Mouse (Mus musculus) megakaryocyte-erythroid progenitor cell, adult 5-6 weeks (primary cell): Measurements from ENCODE around the gene Plekhg2. TPM values are rescaled to one million over a fixed set of nuclear protein-coding genes. Genes with fewer than 3 reads are reported as not detected.

ENCODE experiments used
- total RNA-seq, 2 experiments: library from RNA; stranded (forward) in 1 of 2; stranded (reverse) in 1 of 2; fragments of 200-1000, 215-1000 nt in 1 of 2; fragments of >200 nt in 1 of 2; fragmentation: Nextera tagmentation in 1 of 2; gene quantifications; 2 replicates each; pipeline ENCODE4 v1.2.3; 2014 to 2017

The Plekhg2 gene
- total RNA-seq, 2 experiments from 2014 or later: 0.19 to 4.1 TPM

Other genes starting within 250 kb of the Plekhg2 start
- not detected in 2 replicates for gene 9530053A07Rik, start 243.1 kb downstream of the Plekhg2 start, total RNA-seq (2014; fragmentation: Nextera tagmentation)
- gene 9530053A07Rik, start 243.1 kb downstream of the Plekhg2 start, total RNA-seq (2017): not detected in 2 replicates
- gene Fbl, start 202.9 kb downstream of the Plekhg2 start, total RNA-seq (2014; fragmentation: Nextera tagmentation): 328 and 406 TPM in 2 replicates
- gene Fbl, start 202.9 kb downstream of the Plekhg2 start, total RNA-seq (2017): 265 and 312 TPM in 2 replicates
- 8.4 and 8.7 TPM in 2 replicates for gene Dyrk1b, start 193.1 kb downstream of the Plekhg2 start, total RNA-seq (2014; fragmentation: Nextera tagmentation)
- gene Dyrk1b, start 193.1 kb downstream of the Plekhg2 start, total RNA-seq (2017): 2.6 and 3.1 TPM in 2 replicates
- gene Eid2, start 104.7 kb downstream of the Plekhg2 start, total RNA-seq (2014; fragmentation: Nextera tagmentation): 2.2 and 4.2 TPM in 2 replicates
- gene Eid2, start 104.7 kb downstream of the Plekhg2 start, total RNA-seq (2017): 2.0 and 2.9 TPM in 2 replicates
- gene Eid2b, start 94.9 kb downstream of the Plekhg2 start, total RNA-seq (2014; fragmentation: Nextera tagmentation): 2.1 and 2.9 TPM in 2 replicates
- 0.38 and 1.4 TPM in 2 replicates for gene Eid2b, start 94.9 kb downstream of the Plekhg2 start, total RNA-seq (2017)
- not detected in 2 replicates for gene Selenov, start 81.4 kb downstream of the Plekhg2 start, total RNA-seq (2014; fragmentation: Nextera tagmentation)
- gene Selenov, start 81.4 kb downstream of the Plekhg2 start, total RNA-seq (2017): not detected in 2 replicates
- gene Dll3, start 70.4 kb downstream of the Plekhg2 start, total RNA-seq (2014; fragmentation: Nextera tagmentation): 0.45 TPM in 1 of 2 replicates, not detected in the other
- gene Dll3, start 70.4 kb downstream of the Plekhg2 start, total RNA-seq (2017): not detected in 2 replicates
- gene Timm50, start 60.5 kb downstream of the Plekhg2 start, total RNA-seq (2014; fragmentation: Nextera tagmentation): 77.5 and 91.2 TPM in 2 replicates
- gene Timm50, start 60.5 kb downstream of the Plekhg2 start, total RNA-seq (2017): 31.5 and 66.9 TPM in 2 replicates
- gene Supt5, start 33.9 kb downstream of the Plekhg2 start, total RNA-seq (2014; fragmentation: Nextera tagmentation): 87.6 and 113 TPM in 2 replicates
- 68.5 and 79.4 TPM in 2 replicates for gene Supt5, start 33.9 kb downstream of the Plekhg2 start, total RNA-seq (2017)
- gene Rps16, start 21.9 kb downstream of the Plekhg2 start, total RNA-seq (2014; fragmentation: Nextera tagmentation): 3,991 and 4,625 TPM in 2 replicates
- gene Rps16, start 21.9 kb downstream of the Plekhg2 start, total RNA-seq (2017): 881 and 1,091 TPM in 2 replicates
- gene Zfp36, start 7.7 kb upstream of the Plekhg2 start, total RNA-seq (2014; fragmentation: Nextera tagmentation): 13.4 and 15.3 TPM in 2 replicates
- 26.9 and 33.7 TPM in 2 replicates for gene Zfp36, start 7.7 kb upstream of the Plekhg2 start, total RNA-seq (2017)
- 22.3 and 28.9 TPM in 2 replicates for gene Med29, start 20.1 kb upstream of the Plekhg2 start, total RNA-seq (2014; fragmentation: Nextera tagmentation)
- gene Med29, start 20.1 kb upstream of the Plekhg2 start, total RNA-seq (2017): 9.9 and 16.0 TPM in 2 replicates
- 65.0 and 84.6 TPM in 2 replicates for gene Paf1, start 20.4 kb upstream of the Plekhg2 start, total RNA-seq (2014; fragmentation: Nextera tagmentation)
- 129 and 149 TPM in 2 replicates for gene Paf1, start 20.4 kb upstream of the Plekhg2 start, total RNA-seq (2017)
- gene Gmfg, start 64.8 kb upstream of the Plekhg2 start, total RNA-seq (2014; fragmentation: Nextera tagmentation): 79.4 and 81.5 TPM in 2 replicates
- gene Gmfg, start 64.8 kb upstream of the Plekhg2 start, total RNA-seq (2017): 179 and 328 TPM in 2 replicates
- gene Lrfn1, start 79.4 kb upstream of the Plekhg2 start, total RNA-seq (2014; fragmentation: Nextera tagmentation): 0.44 and 0.82 TPM in 2 replicates
- gene Lrfn1, start 79.4 kb upstream of the Plekhg2 start, total RNA-seq (2017): 0.08 and 0.09 TPM in 2 replicates
- not detected in 2 replicates for gene Ifnl2, start 137.9 kb upstream of the Plekhg2 start, total RNA-seq (2014; fragmentation: Nextera tagmentation)
- not detected in 2 replicates for gene Ifnl2, start 137.9 kb upstream of the Plekhg2 start, total RNA-seq (2017)
- not detected in 2 replicates for gene Ifnl3, start 150.2 kb upstream of the Plekhg2 start, total RNA-seq (2014; fragmentation: Nextera tagmentation)
- gene Ifnl3, start 150.2 kb upstream of the Plekhg2 start, total RNA-seq (2017): not detected in 2 replicates
- not detected in 2 replicates for gene Sycn, start 168.3 kb upstream of the Plekhg2 start, total RNA-seq (2014; fragmentation: Nextera tagmentation)
- gene Sycn, start 168.3 kb upstream of the Plekhg2 start, total RNA-seq (2017): not detected in 2 replicates
- gene Nccrp1, start 174.7 kb upstream of the Plekhg2 start, total RNA-seq (2014; fragmentation: Nextera tagmentation): 2.1 TPM in 1 of 2 replicates, not detected in the other
- gene Nccrp1, start 174.7 kb upstream of the Plekhg2 start, total RNA-seq (2017): not detected in 2 replicates
- gene Samd4b, start 225.5 kb upstream of the Plekhg2 start, total RNA-seq (2014; fragmentation: Nextera tagmentation): 20.3 and 26.2 TPM in 2 replicates
- gene Samd4b, start 225.5 kb upstream of the Plekhg2 start, total RNA-seq (2017): 3.4 and 7.2 TPM in 2 replicates
- 5.3 and 8.3 TPM in 2 replicates for gene Pak4, start 225.6 kb upstream of the Plekhg2 start, total RNA-seq (2014; fragmentation: Nextera tagmentation)
- 7.9 and 8.3 TPM in 2 replicates for gene Pak4, start 225.6 kb upstream of the Plekhg2 start, total RNA-seq (2017)